Mouse (Mus musculus) spleen, adult 2 months (tissue): ENCODE results near the gene Mrap. TPM values are rescaled to one million over a fixed set of nuclear protein-coding genes. Genes with fewer than 3 reads are reported as not detected.

ENCODE experiments used
- DNase-seq, 2 experiments: peaks; one replicate each; pipeline versions ENCODE4 v3.0.0 to v3.0.0-alpha.2; 2012 to 2021; ENCODE audit warnings: low spot score in 2 of 2, low read depth in 1 of 2
- H3K27ac ChIP-seq: fragments of 200-500 bp; 2 replicates; pipeline ENCODE4 v1.5.1; 2012; ENCODE audit warnings: low read length, inconsistent platforms; ENCODE audit not compliant: insufficient read depth
- H3K27me3 ChIP-seq: fragments of 200-500 bp; 2 replicates; pipeline ENCODE4 v1.6.1; 2012; ENCODE audit warnings: mild to moderate bottlenecking, moderate library complexity, low read length, inconsistent platforms; ENCODE audit not compliant: control insufficient read depth, insufficient read depth
- H3K36me3 ChIP-seq: fragments of 200-500 bp; 2 replicates; pipeline ENCODE4 v1.6.1; 2012; ENCODE audit warnings: mild to moderate bottlenecking, low read length, inconsistent platforms; ENCODE audit not compliant: control insufficient read depth, insufficient read depth
- H3K4me1 ChIP-seq: fragments of 200-500 bp; 2 replicates; pipeline ENCODE4 v1.6.1; 2011; ENCODE audit warnings: inconsistent platforms; ENCODE audit not compliant: control insufficient read depth, insufficient read depth, insufficient read length
- H3K4me3 ChIP-seq: fragments of 200-500 bp; 2 replicates; pipeline ENCODE4 v1.5.1; 2011; ENCODE audit warnings: mild to moderate bottlenecking, inconsistent platforms; ENCODE audit not compliant: insufficient read depth, insufficient read length; ENCODE audit errors: extremely low read depth
- CTCF ChIP-seq: fragments of 200-500 bp; IDR thresholded peaks from 2 replicates; pipeline ENCODE4 v1.5.1; 2011; ENCODE audit warnings: mild to moderate bottlenecking, inconsistent platforms; ENCODE audit not compliant: insufficient read depth, insufficient read length, insufficient replicate concordance; ENCODE audit errors: extremely low read depth
- POLR2A ChIP-seq: fragments of 200-500 bp; IDR thresholded peaks from 2 replicates; pipeline ENCODE4 v1.6.1; 2011; ENCODE audit warnings: low read depth, low read length, inconsistent platforms
- WGBS: fragments of 180-500 bp; shearing (Covaris S2); methylation state at CpG from one replicate; pipeline ENCODE4 v1.1.7; 2018; 5-methylcytosine and 5-hydroxymethylcytosine counted together
- polyA plus RNA-seq: library from polyadenylated mRNA; depleted of rRNA; stranded (reverse); fragments of >200 nt; gene quantifications from 2 replicates; pipeline ENCODE4 v1.2.3, GENCODE M21; 2012; rRNA removed

Mrap gene
- polyA plus RNA-seq = 11.6 and 12.0 TPM in 2 replicates

DNA sequence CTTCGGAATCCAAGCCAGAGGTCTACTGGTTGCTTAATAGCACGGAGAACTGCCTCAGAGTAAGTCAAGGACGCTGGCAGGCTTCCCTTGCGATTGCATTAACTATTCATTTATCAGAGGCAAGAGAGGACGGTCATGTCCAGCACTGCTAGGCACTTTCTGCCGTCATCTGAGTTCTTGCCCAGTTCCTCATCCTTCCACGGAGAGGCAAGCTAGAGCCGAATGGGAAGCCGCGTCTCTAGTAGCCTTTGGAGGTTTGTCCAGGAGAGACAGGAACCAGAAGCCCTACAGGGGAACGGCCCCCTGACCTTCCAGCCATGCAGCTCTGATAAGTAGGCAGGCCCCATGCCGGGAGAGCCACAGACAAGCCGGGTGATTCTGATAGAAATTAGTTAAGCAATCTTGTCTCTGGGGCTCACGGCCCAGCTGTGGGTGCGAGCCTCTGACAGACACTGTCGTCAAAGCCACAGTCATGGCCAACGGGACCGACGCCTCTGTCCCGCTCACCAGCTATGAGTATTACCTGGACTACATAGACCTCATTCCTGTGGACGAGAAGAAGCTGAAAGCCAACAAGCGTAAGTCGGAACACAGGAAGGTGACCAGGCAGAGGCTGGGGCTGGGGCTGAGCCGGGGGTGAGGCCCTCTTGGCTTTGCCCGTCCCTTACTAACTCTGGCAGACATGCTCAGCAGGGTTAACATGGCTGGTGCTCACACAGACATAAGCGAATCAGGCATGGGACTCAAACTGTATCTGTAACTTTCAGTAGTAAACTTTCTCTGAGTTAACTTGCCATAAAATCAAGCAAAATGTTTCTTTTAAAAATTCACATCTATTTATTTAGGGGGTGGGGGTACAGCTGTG lies at the start of gene Mrap:
Mrap (plus strand) TSS at position 116 of the 865 bp plus-strand sequence.
- DNase-seq = no peak
- TF ChIP-seq CTCF (no peak), POLR2A (no peak)
- WGBS = 86% methylated on average over 26 of the region's 26 CpGs
- H3K36me3 ChIP-seq = no peaks in the 10 kb centered on the region
- no peak within 1 kb of the TSS for H3K4me3 ChIP-seq
- no peaks in the 10 kb centered on the region for H3K27me3 ChIP-seq
- no peaks in the 10 kb centered on the region for H3K4me1 ChIP-seq
- 0 out of 2 replicates have a peak within 1 kb of the TSS, but pooled peaks have one; percentile 1 for H3K27ac ChIP-seq

DNA sequence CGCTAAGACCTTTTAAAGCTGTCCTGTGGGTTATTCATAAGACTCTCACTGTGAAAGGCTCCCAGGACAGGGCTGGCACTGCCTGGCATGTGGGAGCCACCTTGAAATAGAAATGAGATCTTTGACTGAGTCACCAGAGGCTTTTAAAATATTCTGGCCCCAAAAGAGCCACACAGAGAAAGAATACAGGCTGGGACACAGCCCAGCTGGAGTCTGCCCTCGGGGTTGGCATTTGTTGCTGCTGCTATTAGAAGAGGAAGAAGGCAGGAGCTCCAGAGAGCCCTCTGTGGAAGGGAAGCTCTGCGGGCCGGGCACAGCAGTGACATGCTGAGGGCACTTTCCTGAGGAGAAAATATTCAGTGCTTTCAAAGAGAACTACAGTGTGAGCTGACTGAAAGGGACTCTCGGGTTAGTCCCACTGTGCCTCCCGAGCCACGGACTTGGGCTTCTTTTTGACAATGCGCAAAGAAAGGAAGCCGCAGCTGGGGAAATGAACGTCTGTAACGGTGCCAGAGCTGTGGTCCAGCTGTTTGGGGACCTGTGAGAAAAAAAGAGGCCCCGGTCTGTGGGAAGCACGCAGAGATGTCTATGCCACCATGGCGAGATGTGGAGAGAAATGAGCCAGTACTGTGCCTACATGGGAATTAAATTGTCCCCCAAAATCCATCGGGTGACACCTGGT lies 45.2 kb upstream of the Mrap start:
- Histone ChIP-seq H3K27me3 (no peaks in the 10 kb centered on the region), H3K36me3 (no peaks in the 10 kb centered on the region), H3K27ac (no peak overlapping the region), H3K4me1 (no peaks in the 10 kb centered on the region), H3K4me3 (no peak overlapping the region)
- 71% methylated on average over 15 of the region's 15 CpGs for WGBS
- TF ChIP-seq CTCF = no peak
- no peak for TF ChIP-seq POLR2A
- no peak for DNase-seq

DNA sequence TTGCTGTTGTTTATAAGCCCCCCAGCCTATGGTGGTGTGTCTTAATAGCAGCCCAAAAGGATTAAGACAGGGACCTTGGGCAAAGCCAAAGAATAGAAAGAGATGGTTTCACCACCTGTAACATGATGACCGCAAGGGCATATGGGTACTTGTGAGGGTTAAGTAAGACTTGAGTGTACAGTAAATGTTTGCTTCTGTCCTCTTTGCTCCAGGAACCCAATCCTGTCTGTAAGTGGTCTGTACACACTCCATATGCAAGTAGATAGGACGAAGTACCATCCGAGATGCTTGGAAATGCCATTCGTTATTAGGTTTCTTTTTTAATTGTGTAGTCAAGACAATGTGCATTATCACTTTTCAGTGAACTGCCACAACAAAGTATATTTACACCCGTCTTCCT lies 44.4 kb upstream of the Mrap start:
- Histone ChIP-seq H3K4me1 (no peaks in the 10 kb centered on the region), H3K27ac (no peak overlapping the region), H3K36me3 (no peaks in the 10 kb centered on the region), H3K4me3 (no peak overlapping the region), H3K27me3 (no peaks in the 10 kb centered on the region)
- no peak for DNase-seq
- WGBS = 91% methylated on average over 5 of the region's 5 CpGs
- TF ChIP-seq CTCF = no peak
- no peak for TF ChIP-seq POLR2A

DNA sequence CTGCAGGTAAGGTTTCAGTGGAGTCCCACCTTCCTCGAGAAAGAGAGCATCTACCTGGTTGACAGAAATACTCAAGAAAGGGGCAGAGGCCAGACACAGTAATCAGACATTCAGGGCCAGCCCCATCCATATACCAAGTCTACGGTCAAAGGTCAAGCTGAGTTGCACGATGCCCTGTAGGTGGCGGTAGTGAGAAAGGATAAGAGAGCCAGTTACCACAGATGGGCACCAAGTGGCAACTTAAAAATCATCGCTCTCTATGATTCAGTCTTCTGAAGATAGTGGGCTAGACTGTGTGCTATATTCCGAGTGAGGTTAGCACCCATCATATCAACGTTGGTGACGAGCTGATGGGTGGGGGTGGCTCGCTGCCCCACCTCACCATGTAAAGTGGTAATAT lies 43.3 kb upstream of the Mrap start:
- 69% methylated on average over 9 of the region's 9 CpGs for WGBS
- Histone ChIP-seq H3K27me3 (no peaks in the 10 kb centered on the region), H3K36me3 (no peaks in the 10 kb centered on the region), H3K27ac (no peak overlapping the region), H3K4me3 (no peak overlapping the region), H3K4me1 (no peaks in the 10 kb centered on the region)
- DNase-seq = peak; percentile 7 to 50
- peak; percentile 43; the same call in 1 of the 2 replicates for TF ChIP-seq CTCF
- TF ChIP-seq POLR2A = no peak

DNA sequence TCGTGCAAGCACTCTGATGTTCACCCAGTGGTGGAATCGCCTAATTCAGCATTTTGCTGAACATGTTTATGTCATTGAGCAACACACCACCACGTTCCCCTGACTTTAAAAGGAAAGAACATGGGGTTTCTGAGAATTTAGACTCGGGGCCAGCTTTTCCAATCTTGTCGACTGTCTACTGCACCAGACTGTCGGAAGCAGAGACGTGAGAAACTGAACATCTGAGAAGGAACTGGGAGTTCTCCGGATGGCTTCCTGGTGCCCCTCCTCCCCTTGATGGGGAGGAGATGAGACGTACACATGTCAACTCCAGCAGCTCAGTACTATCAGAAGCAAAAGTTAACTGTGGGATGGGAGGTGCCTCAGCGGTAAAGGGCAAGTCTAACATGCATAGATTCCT lies 42.9 kb upstream of the Mrap start:
- no peak overlapping the region for H3K4me3 ChIP-seq
- DNase-seq = no peak
- H3K27me3 ChIP-seq = no peaks in the 10 kb centered on the region
- whole genome bisulfite sequencing = 83% methylated on average over 10 of the region's 10 CpGs
- TF ChIP-seq POLR2A = no peak
- no peak for TF ChIP-seq CTCF
- no peaks in the 10 kb centered on the region for H3K36me3 ChIP-seq
- no peaks in the 10 kb centered on the region for H3K4me1 ChIP-seq
- H3K27ac ChIP-seq = no peak overlapping the region

DNA sequence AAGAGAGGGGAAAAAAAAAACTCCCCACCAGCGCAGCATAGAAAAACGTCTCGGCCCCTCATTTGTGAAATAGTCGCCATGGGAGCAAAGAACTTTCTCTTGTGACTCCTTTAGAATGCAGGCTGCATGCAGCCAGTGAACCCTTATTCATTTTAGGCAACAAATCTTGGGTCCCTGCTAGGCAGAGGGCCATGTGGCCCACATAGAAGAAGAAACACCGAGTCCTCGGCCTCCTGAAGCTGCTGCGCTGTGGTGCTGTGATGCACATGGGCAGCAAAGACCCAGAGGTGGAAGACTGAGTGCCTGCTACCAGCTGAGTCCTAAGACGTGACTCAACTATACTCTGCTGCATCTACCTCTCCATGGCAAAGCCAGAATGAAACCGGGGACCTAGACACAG lies 41.7 kb upstream of the Mrap start:
- Histone ChIP-seq H3K4me3 (no peak overlapping the region), H3K4me1 (no peaks in the 10 kb centered on the region), H3K36me3 (no peaks in the 10 kb centered on the region), H3K27me3 (no peaks in the 10 kb centered on the region), H3K27ac (no peak overlapping the region)
- WGBS = 89% methylated on average over 9 of the region's 9 CpGs
- no peak for DNase-seq
- TF ChIP-seq POLR2A (no peak), CTCF (no peak)

DNA sequence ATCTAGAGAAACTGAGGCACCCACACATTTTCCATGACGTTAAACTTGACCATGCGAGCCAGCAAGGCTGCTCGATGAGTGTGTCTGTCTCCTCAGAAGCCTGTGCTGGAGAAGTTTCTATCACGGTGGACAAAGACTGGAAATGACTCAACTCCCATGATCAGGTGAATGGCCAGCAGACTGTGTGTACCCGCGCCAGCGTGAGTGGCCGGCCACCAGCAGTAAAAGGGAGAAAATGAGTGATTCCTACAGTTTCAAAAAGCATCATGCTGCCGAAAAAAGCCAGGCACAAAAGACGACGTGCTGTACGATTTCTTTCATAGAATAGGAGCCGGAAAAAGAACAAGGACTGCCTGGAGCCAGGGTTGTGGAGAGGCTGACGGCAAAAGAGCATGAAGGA lies 38.6 kb upstream of the Mrap start:
- Histone ChIP-seq H3K4me1 (no peaks in the 10 kb centered on the region), H3K4me3 (no peak overlapping the region), H3K36me3 (no peaks in the 10 kb centered on the region), H3K27ac (no peak overlapping the region), H3K27me3 (no peaks in the 10 kb centered on the region)
- no peak for DNase-seq
- WGBS = 87% methylated on average over 14 of the region's 14 CpGs
- no peak for TF ChIP-seq CTCF
- no peak for TF ChIP-seq POLR2A
